Mouse (Mus musculus) neural tube, embryonic 14.5 days (tissue): Measurements from ENCODE around the gene Mtmr12. TPM values are rescaled to one million over a fixed set of nuclear protein-coding genes. Genes with fewer than 3 reads are reported as not detected.

ENCODE experiments used
- microRNA counts: library from miRNA; unstranded; fragments of <30 nt; microRNA quantifications from one replicate; lab custom pipeline; 2016
- microRNA-seq: library from miRNA; unstranded; fragments of <30 nt; microRNA quantifications from one replicate; pipeline ENCODE4, GENCODE M21; 2016
- polyA plus RNA-seq: library from polyadenylated mRNA; unstranded; fragments of >200 nt; fragmentation: Nextera tagmentation; extraction: Ambion mirVana; gene quantifications from 2 replicates; pipeline ENCODE4 v1.2.1, GENCODE M21; 2014

Mtmr12 gene
- polyA plus RNA-seq, 1 experiment from 2014 or later = 7.2 TPM

MicroRNA genes within 50 kb of the gene (microRNA counts, 519-probe panel; counts per million panel counts)
- microRNA mmu-miR-1898 (lab: Ali Mortazavi, UCI) = not detected

Small RNA genes lying within 50 kb of the gene (microRNA-seq; reads per million reads assigned to microRNA genes)
- not detected for gene Mir1898

Other genes with a start within 250 kb of the Mtmr12 start
- gene Sub1, start 208.0 kb upstream of the Mtmr12 start, polyA plus RNA-seq = 564 and 581 TPM in 2 replicates
- gene Zfr, start 87.2 kb upstream of the Mtmr12 start, polyA plus RNA-seq = 211 and 266 TPM in 2 replicates
- gene Golph3, start 116.4 kb downstream of the Mtmr12 start, polyA plus RNA-seq = 92.0 and 102 TPM in 2 replicates
- gene 1810049J17Rik, start 116.9 kb downstream of the Mtmr12 start, polyA plus RNA-seq = 0.99 TPM in 1 of 2 replicates, not detected in the other